Mouse (Mus musculus) limb, embryonic 11.5 days (tissue): ENCODE results near the gene Stard3nl. TPM values are rescaled to one million over a fixed set of nuclear protein-coding genes. Genes with fewer than 3 reads are reported as not detected.

Experiments
- ATAC-seq: fragments of 200-750 bp; cut with Nextera tagmentation; 2 replicates; pipeline ENCODE4 v1.8.0; 2017; ENCODE audit warnings: low read depth; ENCODE audit not compliant: insufficient number of reproducible peaks, low FRiP score, low TSS enrichment
- DNase-seq: peaks from one replicate; pipeline ENCODE4 v3.0.0-alpha.2; 2015; ENCODE audit warnings: low spot score
- H3K27ac ChIP-seq: fragments of 300-500 bp; sonication (generic); replicated peaks from 2 replicates; pipeline ENCODE4 v1.5.1; 2014; ENCODE audit warnings: low read depth, mild to moderate bottlenecking, low read length
- H3K27me3 ChIP-seq: fragments of 300-500 bp; sonication (generic); 2 replicates; pipeline ENCODE4 v1.6.1; 2014; ENCODE audit warnings: mild to moderate bottlenecking, low read length, mixed read lengths; ENCODE audit not compliant: control insufficient read depth, insufficient read depth
- H3K36me3 ChIP-seq: fragments of 300-500 bp; sonication (generic); 2 replicates; pipeline ENCODE4 v1.6.1; 2014; ENCODE audit warnings: mild to moderate bottlenecking, low read length, moderate library complexity, mixed read lengths; ENCODE audit not compliant: control insufficient read depth, insufficient read depth
- H3K4me1 ChIP-seq: fragments of 300-500 bp; sonication (generic); 2 replicates; pipeline ENCODE4 v1.6.1; 2014; ENCODE audit warnings: low read length, mixed read lengths; ENCODE audit not compliant: control insufficient read depth, insufficient read depth
- H3K4me2 ChIP-seq: fragments of 300-500 bp; sonication (generic); 2 replicates; pipeline ENCODE4 v1.6.1; 2014; ENCODE audit warnings: low read depth, mild to moderate bottlenecking, moderate library complexity; ENCODE audit not compliant: severe bottlenecking
- H3K4me3 ChIP-seq: fragments of 300-500 bp; sonication (generic); 2 replicates; pipeline ENCODE4 v1.5.1; 2014; ENCODE audit warnings: low read depth, low read length
- H3K9ac ChIP-seq: fragments of 300-500 bp; sonication (generic); 2 replicates; pipeline ENCODE4 v1.6.1; 2014; ENCODE audit warnings: mild to moderate bottlenecking, low read length
- H3K9me3 ChIP-seq: fragments of 300-500 bp; sonication (generic); 2 replicates; pipeline ENCODE4 v1.6.1; 2016; ENCODE audit warnings: low read length; ENCODE audit not compliant: control insufficient read depth
- WGBS: fragments of 180-500 bp; shearing (Covaris S2); extraction: QIAGEN DNeasy Blood & Tissue Kit; methylation state at CpG from one replicate; pipeline ENCODE4 v1.1.7; 2014; 5-methylcytosine and 5-hydroxymethylcytosine counted together
- polyA plus RNA-seq: library from polyadenylated mRNA; unstranded; fragments of >200 nt; fragmentation: Nextera tagmentation; extraction: Ambion mirVana; gene quantifications from 2 replicates; pipeline ENCODE4 v1.2.1, GENCODE M21; 2014

Stard3nl gene
- polyA plus RNA-seq, result 99.6 and 111 TPM in 2 replicates

DNA sequence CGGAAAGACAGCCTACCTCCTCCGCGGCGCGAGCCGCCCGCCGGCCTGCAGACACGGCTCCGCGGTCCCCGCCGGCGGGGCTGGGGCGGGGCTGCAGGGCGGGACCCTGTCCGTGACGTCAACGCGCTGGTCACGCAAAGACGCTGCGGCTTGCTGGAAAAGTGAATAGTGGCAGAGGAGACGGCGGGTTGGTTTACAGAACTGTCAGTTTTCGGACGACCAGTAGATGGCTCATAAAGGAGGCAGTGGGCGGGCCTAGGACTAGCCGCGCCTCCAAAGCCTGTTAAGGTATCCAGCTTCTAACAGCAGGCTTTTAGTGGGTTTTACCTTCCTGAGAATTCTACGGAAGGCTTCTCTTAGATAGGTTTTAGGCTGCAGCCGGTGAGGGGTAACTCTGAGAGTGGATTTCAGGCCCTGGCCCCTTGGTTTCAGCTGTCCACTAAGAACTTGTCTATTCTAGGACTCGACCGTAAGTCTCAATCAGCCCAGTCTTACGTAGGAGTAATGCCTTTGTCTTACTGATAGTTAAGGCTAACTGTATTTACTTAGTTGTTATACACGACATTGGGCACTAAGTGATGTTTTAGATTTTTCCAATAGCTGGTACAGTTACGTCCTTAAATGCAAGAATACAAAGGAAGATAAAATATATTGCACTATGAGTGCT, at the start of gene Stard3nl:
TSS of gene Stard3nl (minus strand) at position 108 of the 667 bp plus-strand sequence.
- Histone ChIP-seq H3K9ac (peak within 1 kb of the TSS; percentile 91), H3K27ac (peak within 1 kb of the TSS; percentile 75; the same call in 1 of the 2 replicates), H3K4me3 (peak within 1 kb of the TSS; percentile 75), H3K27me3 (no peaks in the 10 kb centered on the region), H3K4me1 (no peaks in the 10 kb centered on the region), H3K36me3 (no peaks in the 10 kb centered on the region), H3K9me3 (no peaks in the 10 kb centered on the region), H3K4me2 (peak within 1 kb of the TSS; percentile 46)
- WGBS, result 2% methylated on average over 37 of the region's 37 CpGs
- ATAC-seq (peak; percentile 100), DNase-seq (peak; percentile 98)

DNA sequence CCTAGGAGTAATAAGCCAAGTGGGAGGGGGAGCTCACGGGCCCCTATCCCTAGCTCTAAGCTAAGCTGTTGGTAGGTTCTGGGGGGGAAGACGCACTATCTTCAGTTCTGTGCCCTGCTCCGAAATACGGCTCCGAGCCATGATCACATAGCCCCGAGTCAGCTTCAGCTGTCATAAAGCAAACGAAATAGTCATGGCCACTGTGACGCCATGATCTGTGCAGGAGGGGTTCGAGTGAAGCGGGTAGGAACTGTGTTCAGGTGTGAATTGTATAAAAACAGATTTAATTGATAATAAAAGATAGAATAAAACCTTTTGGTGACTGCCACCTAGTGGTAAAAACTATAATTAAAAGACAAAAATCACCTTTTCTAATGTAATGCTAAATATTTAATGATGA, 42.4 kb upstream of the Stard3nl start:
- Histone ChIP-seq H3K27ac (no peak overlapping the region), H3K4me2 (no peak overlapping the region), H3K9me3 (no peaks in the 10 kb centered on the region), H3K27me3 (no peaks in the 10 kb centered on the region), H3K4me3 (no peak overlapping the region), H3K4me1 (no peaks in the 10 kb centered on the region), H3K9ac (no peak overlapping the region), H3K36me3 (no peaks in the 10 kb centered on the region)
- ATAC-seq (no peak), DNase-seq (peak; percentile 23)
- WGBS, result 80% methylated on average over 10 of the region's 10 CpGs

DNA sequence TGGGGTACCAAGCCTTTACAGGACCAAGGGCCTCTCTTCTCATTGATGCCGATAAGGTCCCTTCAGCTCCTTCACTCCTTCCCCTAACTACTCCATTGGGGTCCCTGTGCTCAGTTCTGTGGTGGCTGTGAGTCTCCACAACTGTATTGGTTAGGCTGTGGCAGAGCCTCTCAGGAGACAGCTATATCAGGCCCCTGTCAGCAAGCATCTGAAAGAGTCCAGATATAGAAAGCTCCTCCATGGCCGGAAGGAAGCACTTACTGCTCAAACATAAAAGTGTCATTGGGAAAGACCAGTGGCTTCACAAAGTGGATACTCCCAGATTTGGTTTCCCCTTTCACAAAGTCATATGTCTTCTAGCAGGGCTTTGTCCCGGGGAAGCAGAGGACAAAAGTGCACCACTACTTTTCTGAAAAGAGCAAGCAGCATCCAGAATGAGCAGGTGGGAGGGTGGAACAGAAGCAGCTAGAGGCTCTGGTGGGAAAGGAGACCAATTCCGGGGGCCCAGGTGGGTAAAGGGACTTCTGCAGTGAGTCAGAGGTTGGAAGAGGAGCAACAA, 34.3 kb upstream of the Stard3nl start:
- Histone ChIP-seq H3K27me3 (no peaks in the 10 kb centered on the region), H3K9ac (no peak overlapping the region), H3K4me2 (no peak overlapping the region), H3K36me3 (no peaks in the 10 kb centered on the region), H3K4me1 (no peaks in the 10 kb centered on the region), H3K27ac (no peak overlapping the region), H3K9me3 (no peaks in the 10 kb centered on the region), H3K4me3 (no peak overlapping the region)
- DNase-seq (no peak), ATAC-seq (no peak)
- 63% methylated on average over 4 of the region's 4 CpGs for WGBS

DNA sequence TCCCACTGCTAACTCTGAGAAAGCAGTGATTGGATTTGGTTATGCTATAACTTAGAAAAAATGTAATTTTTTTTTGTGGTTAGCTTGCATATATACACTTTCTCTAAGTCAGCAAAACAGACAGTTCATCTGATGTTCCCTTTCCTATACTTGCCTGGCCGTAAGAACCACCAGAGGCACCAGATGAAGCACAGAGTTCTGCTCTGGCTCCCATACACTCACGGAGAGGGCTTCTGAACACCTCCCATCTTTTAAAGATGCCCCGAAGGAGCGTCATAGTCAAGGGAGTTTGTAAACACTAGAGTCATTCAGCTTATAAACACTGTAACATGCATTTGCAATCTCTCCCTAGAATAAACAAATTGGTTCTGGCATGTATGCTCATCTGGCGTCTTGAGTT, 32.5 kb upstream of the Stard3nl start:
- Histone ChIP-seq H3K4me1 (no peaks in the 10 kb centered on the region), H3K4me3 (no peak overlapping the region), H3K27me3 (no peaks in the 10 kb centered on the region), H3K27ac (no peak overlapping the region), H3K36me3 (no peaks in the 10 kb centered on the region), H3K4me2 (no peak overlapping the region), H3K9ac (no peak overlapping the region), H3K9me3 (no peaks in the 10 kb centered on the region)
- ATAC-seq (no peak), DNase-seq (no peak)
- 78% methylated on average over 5 of the region's 5 CpGs for WGBS

DNA sequence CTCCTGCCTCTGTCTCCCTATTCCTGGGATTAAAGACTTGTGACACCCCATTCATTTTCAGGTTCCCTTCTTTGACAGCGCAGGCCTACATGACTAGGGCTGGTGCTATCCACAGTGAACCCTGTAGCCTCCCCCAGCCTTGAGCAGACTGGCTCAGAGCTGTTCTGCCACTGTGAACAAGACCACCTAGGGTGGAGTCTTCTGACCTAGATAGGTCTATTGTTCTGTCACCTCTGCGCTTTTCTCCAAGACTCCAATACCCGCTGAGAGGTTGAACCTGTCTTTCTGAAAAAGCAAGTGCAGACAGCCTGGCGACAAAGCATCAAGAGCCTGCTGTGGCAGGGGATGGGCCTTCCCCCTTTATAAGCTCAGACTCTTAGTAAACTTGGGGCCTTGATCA, 29.0 kb upstream of the Stard3nl start:
- Histone ChIP-seq H3K27me3 (no peaks in the 10 kb centered on the region), H3K4me2 (no peak overlapping the region), H3K9ac (no peak overlapping the region), H3K4me3 (no peak overlapping the region), H3K9me3 (no peaks in the 10 kb centered on the region), H3K27ac (no peak overlapping the region), H3K36me3 (no peaks in the 10 kb centered on the region), H3K4me1 (no peaks in the 10 kb centered on the region)
- ATAC-seq, result no peak
- DNase-seq, result no peak
- WGBS, result 88% methylated on average over 4 of the region's 4 CpGs

DNA sequence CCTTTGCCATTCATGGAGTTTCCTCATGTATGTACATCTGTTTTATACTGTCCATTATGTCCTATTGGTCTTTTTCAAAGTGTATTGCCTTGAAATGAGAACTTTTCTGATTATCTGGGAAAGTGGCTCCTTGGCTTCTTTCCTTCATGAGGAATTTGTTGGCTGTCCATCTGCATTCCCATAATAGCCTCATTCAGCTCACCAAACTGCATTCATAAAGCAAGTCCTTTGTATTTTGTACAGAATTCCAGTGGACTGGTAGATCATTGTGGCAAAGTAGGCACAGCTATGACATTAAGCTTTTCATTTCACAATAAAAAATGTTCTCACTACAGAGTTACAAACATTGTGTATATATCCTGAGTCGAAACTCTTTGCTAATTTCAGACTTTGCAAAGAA, 26.9 kb upstream of the Stard3nl start:
- no peaks in the 10 kb centered on the region for H3K9me3 ChIP-seq
- H3K27me3 ChIP-seq, result no peaks in the 10 kb centered on the region
- H3K4me2 ChIP-seq, result no peak overlapping the region
- no peaks in the 10 kb centered on the region for H3K4me1 ChIP-seq
- H3K27ac ChIP-seq, result no peak overlapping the region
- 75% methylated on average over 1 of the region's 1 CpGs for WGBS
- no peak overlapping the region for H3K9ac ChIP-seq
- ATAC-seq, result no peak
- no peaks in the 10 kb centered on the region for H3K36me3 ChIP-seq
- DNase-seq, result no peak
- H3K4me3 ChIP-seq, result no peak overlapping the region

DNA sequence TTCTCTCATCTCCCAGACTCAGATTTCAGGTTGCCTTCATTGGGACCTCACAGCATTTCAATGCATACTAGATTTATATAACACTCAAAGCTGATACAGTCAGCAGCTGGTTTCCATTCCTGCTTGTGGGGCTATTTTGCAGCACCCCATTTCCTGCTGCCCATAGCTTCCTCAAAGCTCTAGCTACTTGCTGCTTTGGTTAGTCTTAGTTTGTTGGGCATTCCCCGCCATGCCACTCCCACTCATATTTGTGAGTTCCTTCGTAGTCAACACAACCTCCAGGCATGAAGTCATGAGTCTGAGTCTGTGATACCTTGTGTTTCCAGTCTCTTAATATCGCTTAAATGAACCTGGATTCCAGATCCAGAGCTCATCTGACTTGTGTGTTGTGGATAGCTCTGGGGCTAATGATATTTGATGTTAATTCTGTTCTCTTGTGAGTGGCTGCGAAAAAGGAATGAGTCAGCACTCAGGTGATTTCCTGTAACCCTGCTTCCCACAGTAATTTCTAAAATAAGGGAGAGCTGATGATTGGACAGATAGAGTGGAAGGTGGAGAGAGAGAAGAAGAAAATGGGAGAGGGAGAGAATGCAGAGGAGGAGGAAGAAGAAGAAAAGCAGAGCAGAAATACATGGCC, 22.4 kb upstream of the Stard3nl start:
- no peak overlapping the region for H3K4me3 ChIP-seq
- no peak for ATAC-seq
- no peak overlapping the region for H3K4me2 ChIP-seq
- H3K9ac ChIP-seq, result no peak overlapping the region
- 89% methylated on average over 4 of the region's 4 CpGs for WGBS
- DNase-seq, result no peak
- no peaks in the 10 kb centered on the region for H3K36me3 ChIP-seq
- no peaks in the 10 kb centered on the region for H3K9me3 ChIP-seq
- no peaks in the 10 kb centered on the region for H3K27me3 ChIP-seq
- H3K4me1 ChIP-seq, result no peaks in the 10 kb centered on the region
- no peak overlapping the region for H3K27ac ChIP-seq

DNA sequence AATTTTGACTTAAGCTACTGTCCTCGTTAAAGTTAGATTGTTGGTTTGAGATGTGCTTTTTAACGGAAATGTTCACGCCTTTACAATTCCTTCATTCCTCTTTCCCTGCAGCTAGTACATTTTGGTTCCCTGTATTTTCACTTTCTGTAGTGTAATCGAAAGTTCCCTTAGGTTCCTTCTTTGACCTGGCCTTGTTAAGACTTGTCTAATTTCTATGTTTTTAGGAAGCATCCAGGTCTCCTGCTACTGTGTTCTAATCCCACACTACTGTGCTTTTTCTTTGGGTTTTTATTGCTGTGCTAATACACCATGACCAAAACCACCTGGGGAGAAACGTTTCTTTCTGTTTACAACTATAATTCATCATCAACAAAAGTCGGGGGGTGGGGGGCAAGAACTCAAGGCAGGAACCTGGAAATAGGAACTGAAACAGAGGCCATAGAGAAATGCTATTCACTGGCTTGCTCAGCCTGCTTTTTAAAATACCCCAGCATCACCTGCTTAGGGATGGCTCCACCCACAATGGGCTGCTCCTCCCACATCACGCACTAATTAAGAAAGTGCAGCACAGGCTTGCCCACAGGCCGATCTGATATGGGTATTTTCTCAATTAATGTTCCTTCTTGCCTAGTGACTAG, 20.4 kb upstream of the Stard3nl start:
- WGBS, result 62% methylated on average over 8 of the region's 8 CpGs
- ATAC-seq, result no peak

More for the DNA sequence above, 20.4 kb upstream of the Stard3nl start:
- H3K27ac ChIP-seq, result no peak overlapping the region
- DNase-seq, result no peak
- H3K9ac ChIP-seq, result no peak overlapping the region
- no peak overlapping the region for H3K4me2 ChIP-seq
- H3K27me3 ChIP-seq, result no peaks in the 10 kb centered on the region
- no peaks in the 10 kb centered on the region for H3K4me1 ChIP-seq
- H3K9me3 ChIP-seq, result no peaks in the 10 kb centered on the region
- H3K4me3 ChIP-seq, result no peak overlapping the region
- no peaks in the 10 kb centered on the region for H3K36me3 ChIP-seq
